Mouse (Mus musculus) G1E (cell line): ENCODE results near the gene Gm28048.

Experiments used
- CTCF ChIP-seq: IDR thresholded peaks from 2 replicates; pipeline ENCODE4 v1.5.1; 2012; ENCODE audit warnings: low read depth, low read length, inconsistent platforms, mixed read lengths
- GATA1 ChIP-seq: IDR thresholded peaks from 2 replicates; pipeline ENCODE4 v1.6.1; 2012; ENCODE audit warnings: borderline replicate concordance, low read length, inconsistent platforms, mixed read lengths
- GATA2 ChIP-seq: IDR thresholded peaks from 2 replicates; pipeline ENCODE4 v1.6.1; 2012; ENCODE audit warnings: low read depth, low read length, inconsistent platforms, borderline replicate concordance
- POLR2AphosphoS5 ChIP-seq: IDR thresholded peaks from 2 replicates; pipeline ENCODE4 v1.6.1; 2012; ENCODE audit warnings: low read depth, low read length, inconsistent platforms; ENCODE audit not compliant: insufficient replicate concordance
- TAL1 ChIP-seq: conservative IDR thresholded peaks from 2 replicates; pipeline ENCODE4 v1.6.1; 2012; ENCODE audit warnings: low read depth, low read length, inconsistent platforms, mixed read lengths

- no peak for TF ChIP-seq CTCF
- no peak for TF ChIP-seq GATA2
- no peak for TF ChIP-seq POLR2AphosphoS5
- no peak for TF ChIP-seq GATA1
- no peak for TF ChIP-seq TAL1
These were observed 121.3 kb downstream of the Gm28048 start, which contains the start of gene B3gnt2 for GRCm38 (mm10) chr11:22860335-22861227.
